Mouse (Mus musculus) stomach, postnatal 0 days (tissue): ENCODE results near the gene Wwox.

Experiments used
- CTCF ChIP-seq: IDR thresholded peaks from 2 replicates; pipeline ENCODE4 v1.5.1; 2016; ENCODE audit warnings: antibody characterized with exemption, low read depth, mild to moderate bottlenecking, moderate library complexity
- EP300 ChIP-seq: optimal IDR thresholded peaks from 2 replicates; pipeline ENCODE3; 2016; ENCODE audit warnings: antibody characterized with exemption

DNA sequence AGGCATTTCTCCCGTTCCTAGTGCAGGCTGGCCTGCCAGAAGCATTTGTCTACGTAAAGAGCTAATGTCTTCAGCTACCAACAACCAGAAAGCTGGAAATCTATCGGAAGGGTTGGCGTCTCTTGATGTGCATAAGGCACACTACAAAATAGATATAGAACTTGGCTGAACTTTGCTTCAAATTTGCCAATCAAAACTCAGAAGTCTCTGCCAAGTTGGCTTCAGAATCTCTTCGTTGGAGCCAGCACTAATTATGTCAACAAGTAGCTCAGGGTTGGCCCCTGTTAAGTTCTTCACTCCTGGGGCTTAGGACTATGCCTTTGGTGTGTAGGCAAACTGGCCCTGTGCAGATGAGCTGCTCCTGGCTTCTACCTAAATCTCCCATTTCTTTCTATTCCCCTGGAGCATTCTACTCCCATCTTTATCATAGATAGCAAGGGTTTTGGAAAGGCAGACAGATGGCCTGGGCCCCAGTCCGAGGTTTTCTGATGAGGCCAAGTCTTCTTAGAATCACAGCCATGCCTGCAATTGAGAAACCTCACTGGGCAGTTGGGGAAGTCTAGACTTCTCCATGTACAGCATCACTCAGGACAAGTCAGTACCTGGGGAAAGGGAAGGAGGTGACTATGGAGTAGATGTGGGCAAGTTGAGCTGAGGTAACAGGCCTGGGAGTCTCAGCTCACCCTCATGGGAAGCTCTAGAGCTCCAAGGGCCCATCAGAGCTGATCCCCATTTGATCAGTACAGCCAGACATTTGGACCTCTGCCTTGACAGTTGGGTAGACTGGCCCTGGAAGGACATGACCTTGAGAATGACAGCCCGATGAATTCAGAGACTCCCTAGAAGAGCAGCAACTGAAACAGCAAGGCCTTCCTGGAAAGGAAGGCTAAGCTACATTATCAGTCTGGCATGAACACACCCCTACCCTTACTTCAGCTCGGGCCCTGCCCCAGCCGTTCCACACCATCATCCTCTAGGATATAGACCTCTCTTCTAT, 569.5 kb downstream of the Wwox start:
- TF ChIP-seq CTCF = no peak
- no peak for TF ChIP-seq EP300
